Comparison of ENCODE assay signal across 24 mouse cellular contexts in genomic region chrX:161853626-161854312, GRCm38 (mm10).
DNase-seq lines count a peak whose midpoint lies in the region; ATAC-seq and TF ChIP-seq lines count a peak whose summit lies in the region.
"Had no signal": no experiment of that assay in that cellular context is flagged by ENCODE, and none has a peak within 500 bp of the region (broad histone marks: within the 10 kb centered on the region; RNA-seq: fewer than 3 reads in every experiment).

No protein-coding gene starts in this region.

- no peak for TF ChIP-seq CTCF in lung, embryonic 14.5 days (IDR thresholded peaks at IDR 0.05; ENCODE audit: low read depth)

- no peak overlapping the region for H3K4me3 ChIP-seq in lung, embryonic 14.5 days (ENCODE audit: low read depth, low read length)
- H3K4me3 ChIP-seq in forebrain, embryonic 16.5 days (replicated peaks; ENCODE audit: low read length) = no peak overlapping the region
- no peak overlapping the region for H3K4me3 ChIP-seq in intestine, embryonic 16.5 days (ENCODE audit: low read length)
- H3K4me3 ChIP-seq: heart, adult 2 months; heart, embryonic 12.5 days; megakaryocyte, embryonic 14.5 days; midbrain, embryonic 13.5 days; neural tube, embryonic 13.5 days had no signal

- WGBS in lung, embryonic 14.5 days = 62% methylated on average over 4 of the region's 4 CpGs
- 54% methylated on average over 4 of the region's 4 CpGs for WGBS in forebrain, embryonic 16.5 days
- WGBS in intestine, embryonic 16.5 days = 62% methylated on average over 4 of the region's 4 CpGs

- H3K4me1 ChIP-seq in lung, embryonic 14.5 days (ENCODE audit: insufficient read depth) = no peaks in the 10 kb centered on the region
- peaks cover 4% of the 10 kb centered on the region for H3K4me1 ChIP-seq in forebrain, embryonic 16.5 days (replicated peaks; ENCODE audit: control insufficient read depth, insufficient read depth, low read length)
- H3K4me1 ChIP-seq in intestine, embryonic 16.5 days (ENCODE audit: control insufficient read depth, insufficient read depth, low read length) = no peaks in the 10 kb centered on the region
- H3K4me1 ChIP-seq: heart, embryonic 12.5 days; megakaryocyte, embryonic 14.5 days; midbrain, embryonic 13.5 days; neural tube, embryonic 13.5 days had no signal

- H3K9ac ChIP-seq in lung, embryonic 14.5 days = no peak overlapping the region
- no peak overlapping the region for H3K9ac ChIP-seq in forebrain, embryonic 16.5 days (replicated peaks; ENCODE audit: low read depth, low read length)
- H3K9ac ChIP-seq in intestine, embryonic 16.5 days (ENCODE audit: low read depth, low read length) = no peak overlapping the region
- H3K9ac ChIP-seq: heart, embryonic 12.5 days; hindbrain, embryonic 14.5 days; midbrain, embryonic 13.5 days; neural tube, embryonic 13.5 days had no signal

- H3K9me3 ChIP-seq in lung, embryonic 14.5 days (ENCODE audit: low read depth, low read length) = no peaks in the 10 kb centered on the region
- no peaks in the 10 kb centered on the region for H3K9me3 ChIP-seq in forebrain, embryonic 16.5 days (ENCODE audit: control insufficient read depth, low read length)
- no peaks in the 10 kb centered on the region for H3K9me3 ChIP-seq in intestine, embryonic 16.5 days (ENCODE audit: control insufficient read depth, low read length)
- H3K9me3 ChIP-seq: heart, embryonic 12.5 days; megakaryocyte, embryonic 14.5 days; midbrain, embryonic 13.5 days; neural tube, embryonic 13.5 days had no signal

- no peak overlapping the region for H3K4me2 ChIP-seq in lung, embryonic 14.5 days
- H3K4me2 ChIP-seq in forebrain, embryonic 16.5 days (ENCODE audit: low read length) = no peak overlapping the region
- no peak overlapping the region for H3K4me2 ChIP-seq in intestine, embryonic 16.5 days (ENCODE audit: low read depth, low read length)
- H3K4me2 ChIP-seq: heart, embryonic 12.5 days; hindbrain, embryonic 14.5 days; liver, embryonic 11.5 days; midbrain, embryonic 13.5 days; neural tube, embryonic 13.5 days had no signal

- H3K27me3 ChIP-seq in lung, embryonic 14.5 days (ENCODE audit: insufficient read depth, low read length) = no peaks in the 10 kb centered on the region
- H3K27me3 ChIP-seq in forebrain, embryonic 16.5 days (replicated peaks; ENCODE audit: control insufficient read depth, insufficient read depth, low read length) = peaks cover 4% of the 10 kb centered on the region; the same call in 1 of the 2 replicates
- 0 out of 2 replicates have a peak, but pooled peaks cover 3% of the 10 kb centered on the region for H3K27me3 ChIP-seq in intestine, embryonic 16.5 days (replicated peaks; ENCODE audit: control insufficient read depth, insufficient read depth, low read length)
- H3K27me3 ChIP-seq: heart, embryonic 12.5 days had no signal

- peak; percentile 34; the same call in 1 of the 2 replicates for ATAC-seq in frontal cortex, adult (ENCODE audit: low TSS enrichment)
- ATAC-seq in lung, embryonic 14.5 days (ENCODE audit: insufficient read depth) = peak; percentile 58; the same call in 1 of the 2 replicates
- peak; percentile 86 for ATAC-seq in forebrain, embryonic 16.5 days
- ATAC-seq in intestine, embryonic 16.5 days = no peak
- ATAC-seq: midbrain, embryonic 13.5 days had no signal

- no peak overlapping the region for H3K27ac ChIP-seq in lung, embryonic 14.5 days (ENCODE audit: low read depth)
- no peak overlapping the region for H3K27ac ChIP-seq in forebrain, embryonic 16.5 days (ENCODE audit: low read length)
- no peak overlapping the region for H3K27ac ChIP-seq in intestine, embryonic 16.5 days (ENCODE audit: low read length)
- H3K27ac ChIP-seq: heart, adult 2 months; hindbrain, embryonic 14.5 days; midbrain, embryonic 13.5 days; neural tube, embryonic 13.5 days had no signal

- no peak for DNase-seq in frontal cortex, postnatal 25 days (ENCODE audit: low spot score in 2 of 2)
- DNase-seq in lung, embryonic 14.5 days = peak; percentile 44
- no peak for DNase-seq in lung, postnatal 14 days
- no peak for DNase-seq in right cerebral cortex, postnatal 14 days
- DNase-seq: adrenal gland, adult 2 months; adrenal gland, postnatal 36 days; B cell, adult 2 months; cerebellum, adult 11-12 months; cerebellum, adult 9-11 months; heart, adult 2 months; kidney, adult 2 months; kidney, postnatal 4 days; lung, postnatal 4 days; thymus, adult 2 months; thymus, postnatal 4 days had no signal

- H3K36me3 ChIP-seq in lung, embryonic 14.5 days (ENCODE audit: insufficient read depth) = no peaks in the 10 kb centered on the region
- no peaks in the 10 kb centered on the region for H3K36me3 ChIP-seq in forebrain, embryonic 16.5 days (ENCODE audit: control insufficient read depth, insufficient read depth)
- no peaks in the 10 kb centered on the region for H3K36me3 ChIP-seq in intestine, embryonic 16.5 days (ENCODE audit: control insufficient read depth, insufficient read depth, low read length)
- H3K36me3 ChIP-seq: heart, embryonic 12.5 days; midbrain, embryonic 13.5 days; neural tube, embryonic 13.5 days had no signal
